Mouse (Mus musculus): ENCODE measurements around the gene Pik3r5. TPM values are rescaled to one million over a fixed set of nuclear protein-coding genes. Genes with fewer than 3 reads are reported as not detected.

The Pik3r5 gene
- polyA plus RNA-seq, 2 experiments: 0.46 to 0.66 TPM

GRCm38 (mm10) chr11:68453301-68453700 lies 21.4 kb downstream of the Pik3r5 start:
- WGBS (ENCODE audit: insufficient replicate concordance): 44% methylated on average over 6 of the region's 6 CpGs
- no peaks in the 10 kb centered on the region for H3K27me3 ChIP-seq (ENCODE audit: control insufficient read depth, insufficient read depth, low read length)
- H3K9me3 ChIP-seq (ENCODE audit: control insufficient read depth, low read length): no peaks in the 10 kb centered on the region
- no peaks in the 10 kb centered on the region for H3K36me3 ChIP-seq (replicated peaks; ENCODE audit: control insufficient read depth, insufficient read depth, low read depth)
- H3K9ac ChIP-seq (replicated peaks): no peak overlapping the region
- no peaks in the 10 kb centered on the region for H3K4me1 ChIP-seq (replicated peaks; ENCODE audit: control insufficient read depth in 2 of 2, insufficient read depth in 2 of 2, low read length in 1 of 2)
- no peak overlapping the region for H3K27ac ChIP-seq
- TF ChIP-seq CTCF (IDR thresholded peaks at IDR 0.05; ENCODE audit: low read depth): no peak
- TF ChIP-seq EP300 (IDR thresholded peaks at IDR 0.05; ENCODE audit: low read depth): no peak
- H3K4me2 ChIP-seq (ENCODE audit: low read depth): no peak overlapping the region
- H3K4me3 ChIP-seq (ENCODE audit: insufficient read depth in 1 of 2, low read depth in 2 of 2, low read length in 2 of 2): no peak overlapping the region
- ATAC-seq (ENCODE audit: insufficient read depth) (no peak), DNase-seq (ENCODE audit: low read depth in 3 of 3, low spot score in 3 of 3) (no peak)

GRCm38 (mm10) chr11:68458086-68458485 lies 26.2 kb downstream of the Pik3r5 start:
- no peak overlapping the region for H3K4me3 ChIP-seq (ENCODE audit: insufficient read depth in 1 of 2, low read depth in 2 of 2, low read length in 2 of 2)
- no peaks in the 10 kb centered on the region for H3K4me1 ChIP-seq (replicated peaks; ENCODE audit: control insufficient read depth in 2 of 2, insufficient read depth in 2 of 2, low read length in 1 of 2)
- no peaks in the 10 kb centered on the region for H3K36me3 ChIP-seq (replicated peaks; ENCODE audit: control insufficient read depth, insufficient read depth, low read depth)
- no peak overlapping the region for H3K9ac ChIP-seq (replicated peaks)
- no peaks in the 10 kb centered on the region for H3K9me3 ChIP-seq (ENCODE audit: control insufficient read depth, low read length)
- no peak for DNase-seq (ENCODE audit: low read depth in 3 of 3, low spot score in 3 of 3)
- TF ChIP-seq EP300 (IDR thresholded peaks at IDR 0.05; ENCODE audit: low read depth) (no peak), CTCF (IDR thresholded peaks at IDR 0.05; ENCODE audit: low read depth) (no peak)
- no peak for ATAC-seq (ENCODE audit: insufficient read depth)
- no peaks in the 10 kb centered on the region for H3K27me3 ChIP-seq (ENCODE audit: control insufficient read depth, insufficient read depth, low read length)
- H3K27ac ChIP-seq: no peak overlapping the region
- no peak overlapping the region for H3K4me2 ChIP-seq (ENCODE audit: low read depth)
- WGBS (ENCODE audit: insufficient replicate concordance): 57% methylated on average over 8 of the region's 8 CpGs

GRCm38 (mm10) chr11:68459021-68459420 lies 27.1 kb downstream of the Pik3r5 start:
- Histone ChIP-seq H3K9ac (replicated peaks) (no peak overlapping the region), H3K4me3 (ENCODE audit: insufficient read depth in 1 of 2, low read depth in 2 of 2, low read length in 2 of 2) (no peak overlapping the region), H3K4me1 (replicated peaks; ENCODE audit: control insufficient read depth in 2 of 2, insufficient read depth in 2 of 2, low read length in 1 of 2) (no peaks in the 10 kb centered on the region), H3K4me2 (ENCODE audit: low read depth) (no peak overlapping the region), H3K27me3 (ENCODE audit: control insufficient read depth, insufficient read depth, low read length) (no peaks in the 10 kb centered on the region), H3K36me3 (replicated peaks; ENCODE audit: control insufficient read depth, insufficient read depth, low read depth) (no peaks in the 10 kb centered on the region), H3K9me3 (ENCODE audit: control insufficient read depth, low read length) (no peaks in the 10 kb centered on the region), H3K27ac (no peak overlapping the region)
- 64% methylated on average over 5 of the region's 5 CpGs for WGBS (ENCODE audit: insufficient replicate concordance)
- TF ChIP-seq CTCF (IDR thresholded peaks at IDR 0.05; ENCODE audit: low read depth) (no peak), EP300 (IDR thresholded peaks at IDR 0.05; ENCODE audit: low read depth) (no peak)
- ATAC-seq (ENCODE audit: insufficient read depth): no peak
- no peak for DNase-seq (ENCODE audit: low read depth in 3 of 3, low spot score in 3 of 3)

- Histone ChIP-seq H3K27ac (no peak overlapping the region), H3K9ac (replicated peaks) (no peak overlapping the region), H3K4me3 (ENCODE audit: insufficient read depth in 1 of 2, low read depth in 2 of 2, low read length in 2 of 2) (no peak overlapping the region), H3K9me3 (ENCODE audit: control insufficient read depth, low read length) (no peaks in the 10 kb centered on the region), H3K27me3 (ENCODE audit: control insufficient read depth, insufficient read depth, low read length) (no peaks in the 10 kb centered on the region), H3K4me2 (ENCODE audit: low read depth) (no peak overlapping the region), H3K4me1 (replicated peaks; ENCODE audit: control insufficient read depth in 2 of 2, insufficient read depth in 2 of 2, low read length in 1 of 2) (no peaks in the 10 kb centered on the region), H3K36me3 (replicated peaks; ENCODE audit: control insufficient read depth, insufficient read depth, low read depth) (no peaks in the 10 kb centered on the region)
- DNase-seq (ENCODE audit: low read depth in 3 of 3, low spot score in 3 of 3) (no peak), ATAC-seq (ENCODE audit: insufficient read depth) (no peak)
- 66% methylated on average over 5 of the region's 5 CpGs for WGBS (ENCODE audit: insufficient replicate concordance)
- TF ChIP-seq EP300 (IDR thresholded peaks at IDR 0.05; ENCODE audit: low read depth) (no peak), CTCF (IDR thresholded peaks at IDR 0.05; ENCODE audit: low read depth) (no peak)
Observed at GRCm38 (mm10) chr11:68459486-68459885, 27.6 kb downstream of the Pik3r5 start.

GRCm38 (mm10) chr11:68462716-68463115 lies 30.8 kb downstream of the Pik3r5 start:
- Histone ChIP-seq H3K4me3 (ENCODE audit: insufficient read depth in 1 of 2, low read depth in 2 of 2, low read length in 2 of 2) (no peak overlapping the region), H3K9ac (replicated peaks) (no peak overlapping the region), H3K27ac (no peak overlapping the region), H3K36me3 (replicated peaks; ENCODE audit: control insufficient read depth, insufficient read depth, low read depth) (no peaks in the 10 kb centered on the region), H3K9me3 (ENCODE audit: control insufficient read depth, low read length) (no peaks in the 10 kb centered on the region), H3K27me3 (ENCODE audit: control insufficient read depth, insufficient read depth, low read length) (no peaks in the 10 kb centered on the region), H3K4me1 (replicated peaks; ENCODE audit: control insufficient read depth in 2 of 2, insufficient read depth in 2 of 2, low read length in 1 of 2) (no peaks in the 10 kb centered on the region), H3K4me2 (ENCODE audit: low read depth) (no peak overlapping the region)
- no peak for DNase-seq (ENCODE audit: low read depth in 3 of 3, low spot score in 3 of 3)
- no peak for ATAC-seq (ENCODE audit: insufficient read depth)
- 51% methylated on average over 3 of the region's 3 CpGs for WGBS (ENCODE audit: insufficient replicate concordance)
- TF ChIP-seq EP300 (IDR thresholded peaks at IDR 0.05; ENCODE audit: low read depth) (no peak), CTCF (IDR thresholded peaks at IDR 0.05; ENCODE audit: low read depth) (no peak)

All from liver, embryonic 14.5 days (tissue).